Mouse (Mus musculus): ENCODE measurements around the gene Phactr2. TPM values are rescaled to one million over a fixed set of nuclear protein-coding genes. Genes with fewer than 3 reads are reported as not detected.

Gene Phactr2
- total RNA-seq, 2 experiments from 2014 or later = 13.1 to 15.5 TPM

GRCm38 (mm10) chr10:13335814-13336213 is 138.4 kb downstream of the Phactr2 start:
- intact Hi-C loops (cut with DNase I) = no loop called here
- DNase-seq = no peak

GRCm38 (mm10) chr10:13335347-13335746 is 138.9 kb downstream of the Phactr2 start:
- DNase-seq = no peak
- intact Hi-C loops (cut with DNase I) = no loop called here

- intact Hi-C loops (cut with DNase I) = no loop called here
- DNase-seq = no peak
Measured at GRCm38 (mm10) chr10:13333781-13334180, 140.4 kb downstream of the Phactr2 start.

DNA sequence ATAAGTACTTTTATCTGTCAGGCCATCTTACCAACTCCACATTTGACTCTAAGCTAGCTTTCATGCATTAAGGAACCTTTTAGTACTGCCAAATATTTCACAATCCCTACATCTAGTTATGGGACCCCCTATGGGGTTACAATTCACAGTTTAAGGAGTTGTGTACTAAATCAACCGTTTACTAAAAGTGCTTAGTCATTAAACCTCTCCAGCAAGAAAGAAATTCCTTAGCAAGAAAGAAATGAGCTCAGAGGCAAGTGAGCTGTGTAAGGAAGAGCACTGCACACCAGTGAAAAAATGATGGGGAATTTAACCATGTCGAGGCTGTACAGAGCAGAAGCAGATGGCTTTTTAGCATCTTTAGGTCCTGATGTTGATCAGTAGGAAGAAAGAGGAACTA is 141.2 kb downstream of the Phactr2 start:
- intact Hi-C loops (cut with DNase I) = no loop called here
- DNase-seq = no peak

DNA sequence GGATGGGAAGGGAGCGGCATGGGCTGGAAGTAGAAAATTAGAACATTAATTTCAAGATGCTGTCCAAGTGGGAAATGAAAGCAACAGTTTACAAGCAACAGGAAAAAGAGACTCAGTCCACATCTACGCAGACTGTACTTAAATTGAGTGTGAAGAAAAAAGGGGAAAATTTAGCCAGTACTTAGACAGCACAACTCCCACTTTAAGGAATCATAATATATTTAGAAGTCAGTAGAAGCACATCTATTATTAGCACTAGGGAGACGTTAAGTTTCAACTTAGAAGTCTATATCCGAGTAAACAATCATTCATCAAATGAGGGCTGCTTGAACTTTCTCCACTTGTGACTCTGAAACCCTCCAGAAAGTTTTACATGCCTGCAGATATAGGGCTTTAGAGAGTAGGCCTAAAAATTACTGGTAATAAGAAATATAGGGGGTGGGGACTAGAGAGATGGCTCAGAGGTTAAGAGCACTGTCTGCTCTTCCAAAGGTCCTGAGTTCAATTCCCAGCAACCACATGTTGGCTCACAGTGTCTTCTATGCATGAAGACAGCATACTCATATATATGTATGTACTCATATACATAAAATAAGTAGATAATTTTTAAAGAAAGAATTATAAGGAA is 142.7 kb downstream of the Phactr2 start:
- DNase-seq = no peak
- intact Hi-C loops (cut with DNase I) = no loop called here

GRCm38 (mm10) chr10:13328602-13329001 is 145.6 kb downstream of the Phactr2 start:
- intact Hi-C loops (cut with DNase I) = no loop called here
- no peak for DNase-seq

DNA sequence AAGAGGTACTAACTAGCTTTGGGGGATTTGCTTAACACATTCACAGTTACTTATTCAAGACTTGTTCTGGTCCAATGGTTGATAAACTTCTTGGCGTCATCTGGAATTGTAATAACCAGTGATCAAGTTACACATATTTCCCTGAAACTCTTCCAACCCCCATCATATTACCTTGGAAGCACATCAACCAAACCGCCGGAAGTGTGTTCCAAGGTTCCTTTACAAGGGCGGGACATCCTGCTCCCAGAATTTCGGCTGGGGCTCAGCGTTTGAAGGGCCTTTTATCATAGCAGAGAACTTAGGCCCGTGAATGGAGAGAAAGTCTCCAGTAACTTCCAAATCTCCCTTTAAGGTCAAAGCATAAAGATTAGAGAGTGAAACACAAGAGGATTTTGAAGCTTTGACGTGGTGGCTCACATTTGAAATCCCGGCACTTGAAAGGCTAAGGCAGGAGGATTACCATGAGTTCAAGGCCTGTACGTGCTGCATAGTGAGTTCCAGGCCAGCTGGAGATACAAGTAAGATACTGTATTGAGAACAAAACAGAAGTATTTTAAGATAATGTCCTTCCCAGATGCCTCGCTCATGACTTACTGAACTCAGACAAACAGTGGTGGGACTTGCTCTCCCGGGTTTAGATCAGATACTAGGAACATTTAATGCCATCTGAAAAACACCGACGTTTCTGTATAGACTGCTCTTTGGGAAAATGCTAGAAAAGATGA is 147.9 kb downstream of the Phactr2 start:
- no peak for DNase-seq
- intact Hi-C loops (cut with DNase I) = no loop called here

DNA sequence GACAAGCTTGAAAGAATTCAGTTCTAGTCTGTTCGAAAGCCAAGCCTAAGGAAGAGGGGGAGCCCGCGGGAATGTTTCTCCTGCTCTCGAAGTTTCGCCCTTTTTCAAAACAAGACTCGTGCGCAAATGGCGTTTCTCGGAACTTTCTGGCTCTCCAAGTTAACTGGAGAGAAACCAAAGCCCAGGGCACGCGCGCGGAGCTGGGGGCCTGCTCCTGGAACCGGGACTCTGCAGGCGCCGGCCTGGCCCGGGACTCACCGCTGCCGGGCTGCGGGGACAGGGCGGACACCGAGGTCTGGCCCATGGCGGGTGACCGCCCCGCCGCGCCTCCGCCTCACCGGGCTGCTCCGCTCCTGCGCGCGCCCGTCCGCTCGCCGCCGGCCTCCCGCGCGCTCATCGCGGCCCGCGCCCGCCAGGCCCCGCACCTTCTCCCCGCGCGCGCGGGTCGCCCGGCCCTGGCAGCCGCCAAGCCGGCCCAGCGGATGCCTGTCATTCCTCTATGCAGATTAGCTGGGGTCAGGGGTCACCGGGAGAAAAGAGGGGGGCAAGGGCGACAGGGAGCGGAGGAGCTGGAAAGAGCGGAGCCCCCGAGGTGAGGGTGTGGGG is 150.3 kb downstream of the Phactr2 start:
- peak; percentile 56 to 65 for DNase-seq
- intact Hi-C loops (cut with DNase I) = no loop called here

- DNase-seq = no peak
- intact Hi-C loops (cut with DNase I) = no loop called here
Measured at GRCm38 (mm10) chr10:13323139-13323805, 150.9 kb downstream of the Phactr2 start.

GRCm38 (mm10) chr10:13314999-13315398 is 159.2 kb downstream of the Phactr2 start:
- DNase-seq = no peak

GRCm38 (mm10) chr10:13312576-13312975 is 161.6 kb downstream of the Phactr2 start:
- intact Hi-C loops (cut with DNase I) = no loop called here
- no peak for DNase-seq

More at GRCm38 (mm10) chr10:13314999-13315398, 159.2 kb downstream of the Phactr2 start:
- intact Hi-C loops (cut with DNase I) = no loop called here

DNA sequence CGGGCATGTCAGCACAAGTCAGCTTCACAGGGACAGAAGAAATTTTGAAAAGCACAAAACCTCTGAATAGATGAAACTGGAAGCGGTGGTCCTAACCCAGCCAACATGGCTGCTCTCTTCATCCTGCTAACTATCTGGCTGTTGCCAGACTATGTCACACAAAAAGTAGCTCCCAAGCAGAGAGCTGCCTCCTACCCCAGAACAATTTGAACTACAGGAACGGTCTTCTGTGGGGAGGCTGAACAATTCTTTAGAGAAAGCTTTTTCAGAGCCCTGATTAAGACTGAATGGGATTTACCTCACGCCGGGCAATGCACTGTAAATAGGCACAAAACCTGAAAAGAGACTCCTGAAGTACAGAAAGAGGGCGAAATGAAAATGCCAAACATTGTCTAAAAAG is 162.6 kb downstream of the Phactr2 start:
- intact Hi-C loops (cut with DNase I) = no loop called here

GRCm38 (mm10) chr10:13310075-13310474 is 164.1 kb downstream of the Phactr2 start:
- intact Hi-C loops (cut with DNase I) = no loop called here
- no peak for DNase-seq

More for the DNA sequence above, 162.6 kb downstream of the Phactr2 start:
- DNase-seq = no peak

GRCm38 (mm10) chr10:13304641-13305241 is 169.5 kb downstream of the Phactr2 start:
- DNase-seq = no peak
- intact Hi-C loops (cut with DNase I) = no loop called here

- no peak for DNase-seq
- intact Hi-C loops (cut with DNase I) = no loop called here
Measured at GRCm38 (mm10) chr10:13303271-13304265, 170.6 kb downstream of the Phactr2 start.

GRCm38 (mm10) chr10:13300601-13301000 is 173.6 kb downstream of the Phactr2 start:
- no peak for DNase-seq
- intact Hi-C loops (cut with DNase I) = no loop called here

- intact Hi-C loops (cut with DNase I) = no loop called here
- no peak for DNase-seq
Measured at GRCm38 (mm10) chr10:13300196-13300595, 174.0 kb downstream of the Phactr2 start.

- intact Hi-C loops (cut with DNase I) = no loop called here
- no peak for DNase-seq
Measured at GRCm38 (mm10) chr10:13294886-13295285, 179.3 kb downstream of the Phactr2 start.

- intact Hi-C loops (cut with DNase I) = no loop called here
- no peak for DNase-seq
Measured at GRCm38 (mm10) chr10:13292026-13292425, 182.2 kb downstream of the Phactr2 start.

Data from gastrocnemius, postnatal 36 days (tissue).